ENCODE assay signal across 11 mouse cellular contexts in the genomic region with DNA sequence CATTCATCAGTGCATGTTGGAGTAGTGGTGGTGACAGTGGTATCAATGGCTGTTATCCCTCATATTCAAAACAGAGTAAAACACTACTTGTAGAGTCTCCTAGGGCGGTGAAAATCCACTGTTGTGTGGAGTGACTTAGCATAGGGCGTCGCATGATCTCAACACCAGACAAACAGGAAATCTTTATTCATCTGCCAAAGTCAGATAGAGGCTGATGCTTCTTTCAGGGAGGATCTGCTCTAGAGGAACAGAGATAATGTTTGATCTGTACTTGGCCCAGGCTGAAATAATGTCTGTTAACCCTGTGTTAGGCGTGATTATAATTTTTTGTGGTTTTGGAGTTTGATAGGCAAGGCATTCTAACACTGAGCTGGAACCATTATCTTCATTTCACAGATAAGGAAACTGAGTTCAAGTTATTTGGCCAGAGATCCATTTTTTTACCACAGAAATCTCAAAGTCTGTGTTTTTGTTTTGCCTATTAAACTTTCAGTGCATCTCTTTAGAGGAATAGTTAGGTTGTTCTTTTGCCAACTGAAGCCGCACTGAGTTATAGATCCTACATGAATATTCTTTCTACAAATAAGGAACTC. TPM values are rescaled to one million over a fixed set of nuclear protein-coding genes. Genes with fewer than 3 reads are reported as not detected.
DNase-seq lines count a peak whose midpoint lies in the region; ATAC-seq lines count a peak whose summit lies in the region.
"Had no signal": no experiment of that assay in that cellular context is flagged by ENCODE, and none has a peak within 500 bp of the region (broad histone marks: within the 10 kb centered on the region; RNA-seq: fewer than 3 reads in every experiment).

No protein-coding gene starts in this region.

- DNase-seq in kidney, postnatal 14 days = peak; percentile 36
- no peak for DNase-seq in kidney, adult 18-20 months
- DNase-seq in MEL-GATA-1-ER (ENCODE audit: extremely low read depth, low read depth) = peak; percentile 96
- DNase-seq in frontal cortex, postnatal 25 days (ENCODE audit: low spot score in 2 of 2) = no peak
- no peak for DNase-seq in right cerebral cortex, postnatal 14 days
- DNase-seq: cerebellum, adult 8-10 months; kidney, postnatal 10 days; layer of hippocampus, postnatal 36 days; thymus, postnatal 4 days had no signal

- ATAC-seq in granulocyte monocyte progenitor cell, adult 5-6 weeks (replicated peaks; ENCODE audit: poor library complexity, severe bottlenecking) = peak; percentile 44; the same call in 1 of the 2 replicates
- peak; percentile 82 for ATAC-seq in megakaryocyte progenitor cell, adult 5-6 weeks (replicated peaks; ENCODE audit: poor library complexity)

RNA-seq across cellular contexts. Expression of a gene that starts 31.7 kb away (rescaled TPM):
- total RNA-seq in granulocyte monocyte progenitor cell, adult 5-6 weeks (2014; fragmentation: Nextera tagmentation) = 3.5 and 10.7 TPM in 2 replicates
- 0.62 and 1.1 TPM in 2 replicates for total RNA-seq in granulocyte monocyte progenitor cell, adult 5-6 weeks (2017)
- 1.2 and 2.5 TPM in 2 replicates for total RNA-seq in megakaryocyte progenitor cell, adult 5-6 weeks (2015)
- total RNA-seq in megakaryocyte progenitor cell, adult 5-6 weeks (2017) = 1.3 TPM in 2 replicates

RNA-seq across cellular contexts. Expression of a gene that starts 51.3 kb away (rescaled TPM):
- 7.3 and 12.1 TPM in 2 replicates for total RNA-seq in granulocyte monocyte progenitor cell, adult 5-6 weeks (2014; fragmentation: Nextera tagmentation)
- total RNA-seq in granulocyte monocyte progenitor cell, adult 5-6 weeks (2017) = 18.9 and 20.5 TPM in 2 replicates
- 21.4 and 25.6 TPM in 2 replicates for total RNA-seq in megakaryocyte progenitor cell, adult 5-6 weeks (2015)
- 16.5 and 22.9 TPM in 2 replicates for total RNA-seq in megakaryocyte progenitor cell, adult 5-6 weeks (2017)

RNA-seq across cellular contexts. Expression of a gene that starts 51.4 kb away (rescaled TPM):
- 20.4 and 22.0 TPM in 2 replicates for total RNA-seq in granulocyte monocyte progenitor cell, adult 5-6 weeks (2014; fragmentation: Nextera tagmentation)
- 17.9 and 20.8 TPM in 2 replicates for total RNA-seq in granulocyte monocyte progenitor cell, adult 5-6 weeks (2017)
- total RNA-seq in megakaryocyte progenitor cell, adult 5-6 weeks (2015) = 28.5 and 29.9 TPM in 2 replicates
- total RNA-seq in megakaryocyte progenitor cell, adult 5-6 weeks (2017) = 17.6 and 17.7 TPM in 2 replicates

Comparison
In these comparisons a context has a peak if more than half of its experiments do, and no peak if none do; other contexts are left out.
1. DNase-seq: peak in kidney, postnatal 14 days (single experiment) and MEL-GATA-1-ER (single experiment); none in kidney, adult 18-20 months (single experiment), frontal cortex, postnatal 25 days (0 of 2) and right cerebral cortex, postnatal 14 days (single experiment).